Mouse (Mus musculus) heart, postnatal 0 days (tissue): ENCODE measurements around the gene Ube2e1. TPM values are rescaled to one million over a fixed set of nuclear protein-coding genes. Genes with fewer than 3 reads are reported as not detected.
A peak's percentile ranks its signal among the peaks of the same experiment; 100 is the strongest.
"Not testable (repeated sequence)": the region's sequence is repeated elsewhere in the genome, so short reads cannot be mapped to it uniquely, and the experiment has no call there.

ENCODE experiments used
- ATAC-seq: fragments of 200-750 bp; cut with Nextera tagmentation; 2 replicates; pipeline ENCODE4 v1.8.0; 2017; ENCODE audit warnings: low read depth, moderate number of reproducible peaks, moderate library complexity; ENCODE audit not compliant: insufficient read depth
- DNase-seq: peaks from one replicate; pipeline ENCODE4 v3.0.0-alpha.2; 2016; ENCODE audit warnings: low spot score
- H3K27ac ChIP-seq: fragments of 300-500 bp; sonication (generic); 2 replicates; pipeline ENCODE4 v1.5.1; 2014; ENCODE audit warnings: low read depth, mild to moderate bottlenecking
- H3K27me3 ChIP-seq: fragments of 300-500 bp; sonication (generic); 2 replicates; pipeline ENCODE4 v1.6.1; 2014; ENCODE audit warnings: low read length, mixed read lengths; ENCODE audit not compliant: control insufficient read depth, insufficient read depth
- H3K36me3 ChIP-seq: fragments of 300-500 bp; sonication (generic); replicated peaks from 2 replicates; pipeline ENCODE4 v1.6.1; 2014; ENCODE audit warnings: low read length, mixed read lengths; ENCODE audit not compliant: control insufficient read depth, insufficient read depth
- H3K4me1 ChIP-seq: fragments of 300-500 bp; sonication (generic); 2 replicates; pipeline ENCODE4 v1.6.1; 2014; ENCODE audit warnings: antibody characterized with exemption; ENCODE audit not compliant: control insufficient read depth, insufficient read depth
- H3K4me2 ChIP-seq: fragments of 300-500 bp; sonication (generic); 2 replicates; pipeline ENCODE4 v1.6.1; 2014; ENCODE audit warnings: low read depth, mild to moderate bottlenecking, low read length, moderate library complexity
- H3K4me3 ChIP-seq: fragments of 300-500 bp; sonication (generic); 2 replicates; pipeline ENCODE4 v1.5.1; 2014; ENCODE audit warnings: low read depth, low read length
- H3K9ac ChIP-seq: fragments of 300-500 bp; sonication (generic); replicated peaks from 2 replicates; pipeline ENCODE4 v1.6.1; 2014; ENCODE audit warnings: low read depth, low read length, mixed read lengths
- H3K9me3 ChIP-seq: fragments of 300-500 bp; sonication (generic); replicated peaks from 2 replicates; pipeline ENCODE4 v1.6.1; 2016; ENCODE audit warnings: low read length; ENCODE audit not compliant: control insufficient read depth
- CTCF ChIP-seq: IDR thresholded peaks from 2 replicates; pipeline ENCODE4 v1.5.1; 2016; ENCODE audit warnings: antibody characterized with exemption, control low read depth, low read depth
- EP300 ChIP-seq: IDR thresholded peaks from 2 replicates; pipeline ENCODE4 v1.6.1; 2016; ENCODE audit warnings: antibody characterized with exemption, low read depth
- WGBS: fragments of 180-500 bp; shearing (Covaris S2); extraction: QIAGEN DNeasy Blood & Tissue Kit; methylation state at CpG from one replicate; pipeline ENCODE4 v1.1.7; 2014; 5-methylcytosine and 5-hydroxymethylcytosine counted together
- polyA plus RNA-seq: library from polyadenylated mRNA; unstranded; fragments of >200 nt; fragmentation: Nextera tagmentation; extraction: Ambion mirVana; gene quantifications from 2 replicates; pipeline ENCODE4 v1.2.1, GENCODE M21; 2015
- total RNA-seq: library from RNA; depleted of rRNA; stranded (reverse); fragments of >200 nt; gene quantifications from 2 replicates; pipeline ENCODE4 v1.2.3, GENCODE M21; 2014; ENCODE audit warnings: low replicate concordance

The Ube2e1 gene
- total and polyA plus RNA-seq, 2 experiments from 2014 or later, result 12.9 to 47.3 TPM

DNA sequence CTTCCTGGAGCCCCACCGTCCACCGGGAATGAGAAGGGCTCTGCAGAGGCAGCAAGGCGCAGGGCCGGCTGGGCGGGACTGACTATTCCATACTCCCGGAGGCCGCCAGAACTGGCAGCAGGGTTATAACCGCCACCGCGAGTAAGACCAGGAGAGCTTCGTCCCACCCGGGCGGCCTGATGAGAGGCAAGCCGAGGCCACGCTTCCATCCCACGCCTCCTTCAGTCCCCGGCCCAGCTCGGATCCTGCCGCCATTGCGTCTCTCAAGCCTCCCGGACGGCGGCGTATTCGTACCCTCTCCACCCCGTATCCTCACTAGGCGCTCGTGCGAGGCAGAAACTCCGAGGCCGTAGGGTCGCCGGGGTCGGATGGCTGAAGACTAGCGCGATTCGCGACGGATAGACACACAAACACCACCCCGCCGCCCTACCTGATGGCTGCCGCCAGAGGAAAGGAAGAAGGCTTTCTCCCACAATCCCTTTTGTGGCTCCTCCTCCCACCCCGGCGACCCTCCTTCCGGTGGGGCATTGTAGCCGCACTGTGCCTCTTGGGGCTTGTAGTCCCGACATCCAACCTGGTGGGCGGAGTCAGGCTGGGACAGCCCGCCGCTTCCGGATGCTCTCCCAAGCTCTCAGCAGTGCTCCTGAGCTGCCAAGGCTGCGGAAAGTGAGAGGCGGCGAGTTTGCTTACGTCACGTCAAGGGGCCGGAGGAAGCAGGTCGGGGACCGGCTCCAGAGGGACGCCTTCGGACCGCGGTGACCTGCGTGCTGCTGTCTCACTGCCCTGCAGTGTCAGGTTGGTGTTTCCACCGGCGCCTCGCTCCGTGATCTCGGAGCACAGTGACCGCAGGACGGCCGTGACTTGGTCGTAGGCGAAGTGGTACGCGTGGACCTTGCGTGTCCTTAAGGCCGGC is 60.9 kb downstream of the Ube2e1 start, which contains the start of the genes Nkiras1 and Rpl15:
TSS of gene Nkiras1 (plus strand) at position 608 of the 913 bp plus-strand sequence.
TSS of gene Rpl15 (minus strand) at position 863 of the 913 bp plus-strand sequence.
- peak within 1 kb of the TSS; percentile 76 for H3K4me3 ChIP-seq
- WGBS, result under 1% methylated on average over 78 of the region's 78 CpGs
- TF ChIP-seq EP300, result no peak
- TF ChIP-seq CTCF, result no peak; the same call in 1 of the 2 replicates
- peaks cover 11% of the 10 kb centered on the region; the same call in 1 of the 2 replicates for H3K4me1 ChIP-seq
- H3K4me2 ChIP-seq, result peak within 1 kb of the TSS; percentile 81
- H3K27ac ChIP-seq, result peak within 1 kb of the TSS; percentile 86
- ATAC-seq (peak; percentile 100), DNase-seq (peak; percentile 99)
- H3K9ac ChIP-seq, result peak within 1 kb of the TSS; percentile 78
- no peaks in the 10 kb centered on the region for H3K27me3 ChIP-seq
- H3K9me3 ChIP-seq, result no peaks in the 10 kb centered on the region
- H3K36me3 ChIP-seq, result peaks cover 17% of the 10 kb centered on the region

DNA sequence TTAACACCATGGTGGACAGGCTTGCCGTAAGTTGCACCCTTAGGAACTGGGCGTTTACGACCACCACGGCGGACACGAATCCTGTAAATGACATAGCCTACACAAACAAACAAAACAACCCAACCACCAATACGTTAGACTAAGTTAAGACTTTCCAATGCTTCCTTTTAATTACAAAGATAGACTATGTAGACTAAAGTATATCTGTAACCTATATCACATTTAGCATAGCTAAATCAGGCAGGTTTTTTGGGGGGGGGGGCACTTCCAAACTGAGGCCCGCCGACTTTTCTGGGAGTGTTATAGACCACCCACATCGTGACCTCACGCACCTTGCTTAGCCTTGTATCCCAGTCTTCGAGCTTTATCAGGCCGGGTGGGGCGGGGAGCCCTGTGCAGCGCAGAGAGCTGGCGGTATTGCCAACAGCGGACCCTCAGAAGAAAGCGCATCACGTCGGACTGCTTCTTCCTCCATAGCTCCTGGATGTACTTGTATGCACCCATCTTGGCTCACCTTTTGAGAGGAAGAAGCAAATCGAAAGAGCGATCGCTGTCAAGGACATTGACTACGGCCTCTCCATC is 61.6 kb downstream of the Ube2e1 start:
- H3K4me2 ChIP-seq, result peak overlapping the region; percentile 75
- not testable (repeated sequence) for DNase-seq, ATAC-seq

DNA sequence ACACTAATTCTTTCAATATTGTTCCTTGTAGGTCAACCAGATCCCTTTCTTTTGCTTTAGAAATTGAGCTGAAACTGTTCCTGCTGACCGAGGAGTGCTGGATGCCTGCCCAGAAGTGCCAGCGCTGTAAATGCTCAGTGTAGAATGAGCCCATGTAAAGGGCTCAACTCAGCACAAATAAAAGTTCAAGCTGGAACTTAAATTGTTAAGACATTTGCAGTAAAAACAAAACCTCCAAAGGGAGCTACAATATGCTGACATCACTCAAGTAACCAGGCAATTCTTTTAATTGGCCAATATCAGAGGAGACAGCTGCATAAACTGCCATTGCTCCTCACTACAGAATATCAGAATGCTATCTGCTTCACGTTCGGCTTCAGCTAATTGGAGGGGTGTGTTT is 68.2 kb downstream of the Ube2e1 start:
- TF ChIP-seq CTCF (no peak), EP300 (no peak)
- H3K4me3 ChIP-seq, result no peak overlapping the region
- DNase-seq, result peak; percentile 16
- H3K27ac ChIP-seq, result no peak overlapping the region
- no peaks in the 10 kb centered on the region for H3K27me3 ChIP-seq
- H3K4me2 ChIP-seq, result no peak overlapping the region
- H3K36me3 ChIP-seq, result peaks cover 12% of the 10 kb centered on the region
- H3K4me1 ChIP-seq, result 0 out of 2 replicates have a peak, but pooled peaks cover 4% of the 10 kb centered on the region
- ATAC-seq, result no peak
- no peaks in the 10 kb centered on the region for H3K9me3 ChIP-seq
- 16% methylated on average over 4 of the region's 4 CpGs for WGBS
- H3K9ac ChIP-seq, result no peak overlapping the region

More for the DNA sequence above, 61.6 kb downstream of the Ube2e1 start:
- Histone ChIP-seq H3K9ac (peak overlapping the region; percentile 78), H3K4me3 (peak overlapping the region; percentile 76), H3K27ac (peak overlapping the region; percentile 77), H3K36me3 (peaks cover 17% of the 10 kb centered on the region), H3K4me1 (peaks cover 11% of the 10 kb centered on the region; the same call in 1 of the 2 replicates)
- WGBS, result 1% methylated on average over 22 of the region's 24 CpGs
- not testable (repeated sequence) for H3K27me3 ChIP-seq, H3K9me3 ChIP-seq

- Histone ChIP-seq H3K9me3 (no peaks in the 10 kb centered on the region), H3K27me3 (no peaks in the 10 kb centered on the region), H3K4me3 (no peak overlapping the region), H3K4me2 (no peak overlapping the region), H3K9ac (no peak overlapping the region), H3K36me3 (no peaks in the 10 kb centered on the region), H3K4me1 (0 out of 2 replicates have a peak, but pooled peaks cover 4% of the 10 kb centered on the region), H3K27ac (no peak overlapping the region)
- WGBS, result 79% methylated on average over 3 of the region's 3 CpGs
- ATAC-seq (no peak), DNase-seq (no peak)
- TF ChIP-seq CTCF (no peak), EP300 (no peak)
Observed at GRCm38 (mm10) chr14:18261203-18261602, 70.5 kb downstream of the Ube2e1 start.

DNA sequence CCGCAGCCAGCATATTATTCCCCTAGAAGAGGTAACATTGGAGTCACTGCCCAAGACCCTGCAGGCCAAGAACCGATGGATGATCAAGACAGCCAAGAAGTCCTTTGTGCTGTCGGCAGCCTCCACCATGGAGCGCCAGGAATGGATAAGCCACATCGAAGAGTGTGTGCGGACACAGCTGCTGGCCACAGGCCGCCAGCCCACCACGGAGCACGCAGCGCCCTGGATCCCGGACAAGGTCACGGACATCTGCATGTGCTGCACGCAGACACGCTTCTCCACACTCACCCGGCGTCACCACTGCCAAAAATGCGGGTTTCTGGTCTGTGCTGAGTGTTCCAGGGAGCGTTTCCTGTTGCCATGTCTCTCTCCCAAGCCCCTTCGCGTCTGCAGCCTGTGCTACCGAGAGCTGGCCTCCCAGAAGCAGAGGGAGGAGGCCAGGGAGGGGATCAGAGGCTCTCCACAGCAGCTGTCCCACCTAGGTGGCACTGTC is 89.0 kb downstream of the Ube2e1 start:
- H3K9ac ChIP-seq, result no peak overlapping the region
- 0 out of 2 replicates have a peak, but pooled peaks cover under 1% of the 10 kb centered on the region for H3K4me1 ChIP-seq
- TF ChIP-seq EP300, result no peak
- no peak for DNase-seq
- 79% methylated on average over 21 of the region's 21 CpGs for WGBS
- H3K27ac ChIP-seq, result no peak overlapping the region
- no peak overlapping the region for H3K4me3 ChIP-seq
- H3K27me3 ChIP-seq, result no peaks in the 10 kb centered on the region
- no peak for ATAC-seq
- no peaks in the 10 kb centered on the region for H3K36me3 ChIP-seq
- H3K9me3 ChIP-seq, result no peaks in the 10 kb centered on the region
- H3K4me2 ChIP-seq, result no peak overlapping the region
